Mouse (Mus musculus) embryonic facial prominence, embryonic 11.5 days (tissue): ENCODE results near the gene Dmpk. TPM values are rescaled to one million over a fixed set of nuclear protein-coding genes. Genes with fewer than 3 reads are reported as not detected.
A peak's percentile ranks its signal among the peaks of the same experiment; 100 is the strongest.
"Not testable (repeated sequence)": the region's sequence is repeated elsewhere in the genome, so short reads cannot be mapped to it uniquely, and the experiment has no call there.

Experiments used
- ATAC-seq: fragments of 200-750 bp; cut with Nextera tagmentation; replicated peaks from 2 replicates; pipeline ENCODE4 v1.8.0; 2017; ENCODE audit warnings: low read depth; ENCODE audit not compliant: insufficient number of reproducible peaks, low FRiP score, low TSS enrichment
- DNase-seq: peaks from one replicate; pipeline ENCODE4 v3.0.0-alpha.2; 2015; ENCODE audit warnings: low spot score
- H3K27ac ChIP-seq: fragments of 300-500 bp; sonication (generic); replicated peaks from 2 replicates; pipeline ENCODE4 v1.5.1; 2014; ENCODE audit warnings: mild to moderate bottlenecking, low read depth, low read length, control low read depth
- H3K27me3 ChIP-seq: fragments of 300-500 bp; sonication (generic); 2 replicates; pipeline ENCODE4 v1.6.1; 2014; ENCODE audit warnings: mild to moderate bottlenecking, low read length, moderate library complexity, mixed read lengths; ENCODE audit not compliant: control insufficient read depth, insufficient read depth
- H3K36me3 ChIP-seq: fragments of 300-500 bp; sonication (generic); replicated peaks from 2 replicates; pipeline ENCODE4 v1.6.1; 2014; ENCODE audit warnings: low read depth, mild to moderate bottlenecking, low read length, moderate library complexity, mixed read lengths; ENCODE audit not compliant: control insufficient read depth, insufficient read depth
- H3K4me1 ChIP-seq: fragments of 300-500 bp; sonication (generic); 2 replicates; pipeline ENCODE4 v1.6.1; 2014; ENCODE audit warnings: low read length, mixed read lengths; ENCODE audit not compliant: control insufficient read depth, insufficient read depth
- H3K4me2 ChIP-seq: fragments of 300-500 bp; sonication (generic); 2 replicates; pipeline ENCODE4 v1.6.1; 2014; ENCODE audit warnings: low read depth, mild to moderate bottlenecking, control low read depth, low read length, moderate library complexity
- H3K4me3 ChIP-seq: fragments of 300-500 bp; sonication (generic); 2 replicates; pipeline ENCODE4 v1.5.1; 2014; ENCODE audit warnings: low read depth, low read length, control low read depth
- H3K9ac ChIP-seq: fragments of 300-500 bp; sonication (generic); replicated peaks from 2 replicates; pipeline ENCODE4 v1.6.1; 2014; ENCODE audit warnings: mild to moderate bottlenecking, control low read depth, low read length
- H3K9me3 ChIP-seq: fragments of 300-500 bp; sonication (generic); replicated peaks from 2 replicates; pipeline ENCODE4 v1.6.1; 2016; ENCODE audit warnings: mild to moderate bottlenecking, low read length, inconsistent platforms, mixed read lengths; ENCODE audit not compliant: control insufficient read depth
- WGBS: fragments of 180-500 bp; shearing (Covaris S2); extraction: QIAGEN DNeasy Blood & Tissue Kit; methylation state at CpG from one replicate; pipeline ENCODE4 v1.1.7; 2014; 5-methylcytosine and 5-hydroxymethylcytosine counted together
- polyA plus RNA-seq: library from polyadenylated mRNA; unstranded; fragments of >200 nt; fragmentation: Nextera tagmentation; extraction: Ambion mirVana; gene quantifications from 2 replicates; pipeline ENCODE4 v1.2.1, GENCODE M21; 2014

Gene Dmpk
- polyA plus RNA-seq, 1 experiment from 2014 or later: 6.5 TPM

GRCm38 (mm10) chr7:19067935-19068334 lies 15.7 kb upstream of the Dmpk start:
- Histone ChIP-seq H3K4me2 (no peak overlapping the region), H3K4me1 (no peaks in the 10 kb centered on the region), H3K27me3 (peaks cover 22% of the 10 kb centered on the region), H3K36me3 (no peaks in the 10 kb centered on the region), H3K27ac (no peak overlapping the region), H3K4me3 (no peak overlapping the region), H3K9ac (no peak overlapping the region), H3K9me3 (no peaks in the 10 kb centered on the region)
- WGBS: 66% methylated on average over 14 of the region's 14 CpGs
- ATAC-seq (no peak), DNase-seq (no peak)

- WGBS: 12% methylated on average over 2 of the region's 2 CpGs
- H3K4me1 ChIP-seq: no peaks in the 10 kb centered on the region
- ATAC-seq (no peak), DNase-seq (peak; percentile 86)
- no peak overlapping the region for H3K4me2 ChIP-seq
- H3K4me3 ChIP-seq: no peak overlapping the region
- H3K9ac ChIP-seq: no peak overlapping the region
- H3K9me3 ChIP-seq: no peaks in the 10 kb centered on the region
- no peaks in the 10 kb centered on the region for H3K36me3 ChIP-seq
- peaks cover 22% of the 10 kb centered on the region for H3K27me3 ChIP-seq
- no peak overlapping the region for H3K27ac ChIP-seq
Observed at GRCm38 (mm10) chr7:19068707-19069106, 14.9 kb upstream of the Dmpk start.

DNA sequence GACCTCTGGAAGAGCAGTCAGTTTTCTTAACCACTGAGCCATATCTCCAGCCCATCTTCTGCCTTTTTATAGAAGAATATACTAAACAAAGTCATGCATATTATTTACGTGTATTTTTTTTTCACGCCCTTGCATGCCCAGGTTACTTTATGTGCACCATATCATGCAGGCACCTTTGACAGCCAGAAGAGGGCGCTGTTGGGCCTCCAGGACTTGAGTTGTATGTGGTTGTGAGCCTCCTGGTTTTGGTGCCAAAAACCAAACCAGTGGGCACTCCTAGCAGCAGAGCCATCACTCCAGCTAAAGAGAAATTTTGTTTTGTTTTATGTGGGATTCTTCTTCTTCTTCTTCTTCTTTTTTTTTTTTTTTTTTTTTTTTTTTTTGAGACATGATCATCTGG lies 14.1 kb upstream of the Dmpk start:
- Histone ChIP-seq H3K27me3 (peaks cover 21% of the 10 kb centered on the region), H3K4me1 (no peaks in the 10 kb centered on the region), H3K27ac (no peak overlapping the region), H3K4me2 (no peak overlapping the region), H3K9ac (no peak overlapping the region), H3K9me3 (no peaks in the 10 kb centered on the region), H3K36me3 (no peaks in the 10 kb centered on the region), H3K4me3 (no peak overlapping the region)
- WGBS: 49% methylated on average over 3 of the region's 3 CpGs
- no peak for DNase-seq
- no peak for ATAC-seq

DNA sequence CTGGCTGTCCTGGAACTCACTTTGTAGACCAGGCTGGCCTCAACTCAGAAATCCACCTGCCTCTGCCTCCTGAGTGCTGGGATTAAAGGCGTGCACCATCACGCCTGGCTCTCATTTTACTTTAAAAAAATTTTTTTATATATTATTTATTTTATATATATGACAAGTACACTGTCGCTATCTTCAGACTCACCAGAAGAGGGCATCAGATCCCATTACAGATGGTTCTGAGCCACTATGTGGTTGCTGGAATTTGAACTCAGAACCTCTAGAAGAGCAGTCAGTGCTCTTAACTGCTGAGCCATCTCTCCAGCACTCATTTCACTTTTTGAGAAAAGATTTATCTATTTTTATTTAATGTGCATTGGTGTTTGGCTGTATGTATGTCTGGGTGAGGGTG lies 12.6 kb upstream of the Dmpk start:
- DNase-seq, H3K4me1 ChIP-seq, H3K27ac ChIP-seq, H3K9ac ChIP-seq, H3K36me3 ChIP-seq, ATAC-seq, H3K9me3 ChIP-seq, H3K4me2 ChIP-seq, H3K4me3 ChIP-seq: not testable (repeated sequence)
- 61% methylated on average over 3 of the region's 3 CpGs for whole genome bisulfite sequencing
- peaks cover 11% of the 10 kb centered on the region for H3K27me3 ChIP-seq

DNA sequence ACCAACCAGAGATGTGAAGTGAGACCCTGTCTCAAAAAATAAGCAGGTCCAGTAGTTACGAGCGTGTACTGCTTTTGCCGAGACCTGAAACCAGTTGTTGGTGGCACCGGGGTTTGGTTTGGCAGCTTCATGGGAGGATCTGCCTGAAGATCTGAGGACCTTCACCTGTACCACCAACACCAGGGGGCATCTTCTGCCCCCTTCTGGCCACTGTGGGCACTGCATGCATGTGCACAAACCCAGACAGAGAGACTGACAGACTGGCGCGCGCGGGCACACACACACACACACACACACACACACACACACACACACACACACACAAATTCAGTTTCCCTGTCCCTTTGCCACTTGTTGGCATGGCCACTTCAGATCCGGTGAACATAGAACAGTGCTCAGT lies 10.1 kb upstream of the Dmpk start:
- Histone ChIP-seq H3K4me2 (no peak overlapping the region), H3K4me3 (no peak overlapping the region), H3K36me3 (no peaks in the 10 kb centered on the region), H3K27ac (no peak overlapping the region), H3K9ac (no peak overlapping the region), H3K4me1 (no peaks in the 10 kb centered on the region), H3K9me3 (no peaks in the 10 kb centered on the region), H3K27me3 (no peaks in the 10 kb centered on the region)
- DNase-seq (no peak), ATAC-seq (no peak)
- 77% methylated on average over 9 of the region's 9 CpGs for WGBS

DNA sequence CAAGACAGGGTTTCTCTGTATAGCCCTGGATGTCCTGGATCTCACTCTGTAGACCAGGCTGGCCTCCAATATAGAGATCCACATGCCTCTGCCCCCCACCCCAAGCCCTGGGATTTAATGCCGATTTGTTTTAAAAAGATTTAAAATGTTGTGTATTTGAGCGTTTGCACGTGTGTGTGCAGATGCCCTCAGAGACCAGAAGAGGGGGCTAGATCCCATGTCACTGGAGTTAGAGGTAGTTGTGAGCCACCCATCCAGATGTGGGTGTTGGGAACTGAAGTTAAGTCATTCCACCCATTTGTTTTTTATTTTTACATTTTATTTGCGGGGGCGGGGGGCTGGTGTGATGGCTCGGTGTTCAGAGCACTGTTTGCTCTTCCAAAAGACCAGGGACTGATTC lies 9.2 kb upstream of the Dmpk start:
- H3K27me3 ChIP-seq: no peaks in the 10 kb centered on the region
- ATAC-seq (no peak), DNase-seq (no peak)
- no peak overlapping the region for H3K4me2 ChIP-seq
- H3K4me3 ChIP-seq: no peak overlapping the region
- no peaks in the 10 kb centered on the region for H3K4me1 ChIP-seq
- no peak overlapping the region for H3K27ac ChIP-seq
- no peaks in the 10 kb centered on the region for H3K9me3 ChIP-seq
- no peaks in the 10 kb centered on the region; the same call in none of the 2 replicates for H3K36me3 ChIP-seq
- H3K9ac ChIP-seq: no peak overlapping the region
- 95% methylated on average over 6 of the region's 6 CpGs for WGBS

DNA sequence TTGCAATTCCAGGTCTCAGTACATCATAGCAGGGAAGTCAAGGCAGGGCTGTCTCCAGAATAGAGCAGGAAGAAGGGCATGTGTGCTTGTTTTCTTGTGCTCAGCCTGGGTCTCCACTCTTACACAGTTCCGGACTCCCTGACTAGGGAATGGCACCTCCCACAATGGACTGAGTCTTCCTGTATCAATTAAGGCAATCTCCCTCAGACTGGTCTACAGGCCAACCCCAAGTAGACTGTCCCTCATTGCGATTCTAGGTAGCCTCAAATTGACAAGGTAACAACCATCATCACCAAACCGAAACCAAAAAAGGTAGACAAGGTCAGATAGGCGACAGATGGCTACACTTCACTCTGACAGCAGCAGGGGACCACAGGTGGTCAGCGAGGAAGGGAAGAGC lies 8.4 kb upstream of the Dmpk start:
- WGBS: 54% methylated on average over 5 of the region's 5 CpGs
- no peak overlapping the region for H3K9ac ChIP-seq
- ATAC-seq (no peak), DNase-seq (no peak)
- H3K27ac ChIP-seq: no peak overlapping the region
- no peaks in the 10 kb centered on the region for H3K9me3 ChIP-seq
- no peaks in the 10 kb centered on the region for H3K27me3 ChIP-seq
- H3K4me3 ChIP-seq: peak overlapping the region; percentile 100
- H3K36me3 ChIP-seq: peaks cover 5% of the 10 kb centered on the region
- H3K4me1 ChIP-seq: no peaks in the 10 kb centered on the region
- peak overlapping the region; percentile 28; the same call in 1 of the 2 replicates for H3K4me2 ChIP-seq

GRCm38 (mm10) chr7:19075723-19076585 lies 7.7 kb upstream of the Dmpk start, which contains the start of gene Dmwd:
Dmwd (plus strand) TSS chr7:19076227.
- WGBS: 1% methylated on average over 61 of the region's 91 CpGs
- Histone ChIP-seq H3K9me3 (no peaks in the 10 kb centered on the region), H3K27me3 (no peaks in the 10 kb centered on the region), H3K4me2 (peak within 1 kb of the TSS; percentile 74), H3K4me1 (no peaks in the 10 kb centered on the region), H3K27ac (peak within 1 kb of the TSS; percentile 52), H3K9ac (peak within 1 kb of the TSS; percentile 96), H3K36me3 (peaks cover 12% of the 10 kb centered on the region), H3K4me3 (peak within 1 kb of the TSS; percentile 100)
- ATAC-seq: peak; percentile 97
- DNase-seq: peak; percentile 100
